Mouse (Mus musculus): ENCODE data around the gene Msrb3. TPM values are rescaled to one million over a fixed set of nuclear protein-coding genes. Genes with fewer than 3 reads are reported as not detected.

Gene Msrb3
- polyA plus RNA-seq, 1 experiment from 2014 or later = 9.9 TPM

- no peak for DNase-seq (ENCODE audit: low spot score)
- no peak overlapping the region for H3K27ac ChIP-seq
- H3K4me2 ChIP-seq (ENCODE audit: low read length) = no peak overlapping the region
- H3K4me3 ChIP-seq (replicated peaks; ENCODE audit: low read depth, low read length) = no peak overlapping the region
- WGBS = 72% methylated on average over 7 of the region's 7 CpGs
- no peak for TF ChIP-seq CTCF (IDR thresholded peaks at IDR 0.05; ENCODE audit: low read depth)
- H3K9ac ChIP-seq (ENCODE audit: low read depth, low read length) = no peak overlapping the region
- H3K4me1 ChIP-seq (replicated peaks; ENCODE audit: insufficient read depth, low read length) = no peaks in the 10 kb centered on the region
- no peak for ATAC-seq (replicated peaks; ENCODE audit: low FRiP score, low read depth)
- H3K27me3 ChIP-seq (ENCODE audit: insufficient read depth, low read length) = no peaks in the 10 kb centered on the region
- no peaks in the 10 kb centered on the region for H3K9me3 ChIP-seq (replicated peaks; ENCODE audit: low read length)
- H3K36me3 ChIP-seq (ENCODE audit: insufficient read depth, low read length) = no peaks in the 10 kb centered on the region
Measured at GRCm38 (mm10) chr10:120848677-120849076, 50.2 kb downstream of the Msrb3 start.

- WGBS = 89% methylated on average over 4 of the region's 4 CpGs
Measured at GRCm38 (mm10) chr10:120847785-120848184, 51.1 kb downstream of the Msrb3 start.

GRCm38 (mm10) chr10:120839966-120840365, 58.9 kb downstream of the Msrb3 start:
- H3K36me3 ChIP-seq (ENCODE audit: insufficient read depth, low read length) = peaks cover 5% of the 10 kb centered on the region; the same call in 1 of the 2 replicates
- H3K9me3 ChIP-seq (replicated peaks; ENCODE audit: low read length) = no peaks in the 10 kb centered on the region
- H3K4me1 ChIP-seq (replicated peaks; ENCODE audit: insufficient read depth, low read length) = no peaks in the 10 kb centered on the region
- ATAC-seq (replicated peaks; ENCODE audit: low FRiP score, low read depth) (no peak), DNase-seq (ENCODE audit: low spot score) (no peak)
- no peak for TF ChIP-seq CTCF (IDR thresholded peaks at IDR 0.05; ENCODE audit: low read depth)
- no peak overlapping the region for H3K27ac ChIP-seq
- H3K4me3 ChIP-seq (replicated peaks; ENCODE audit: low read depth, low read length) = no peak overlapping the region
- no peaks in the 10 kb centered on the region for H3K27me3 ChIP-seq (ENCODE audit: insufficient read depth, low read length)
- no peak overlapping the region for H3K9ac ChIP-seq (ENCODE audit: low read depth, low read length)
- H3K4me2 ChIP-seq (ENCODE audit: low read length) = no peak overlapping the region
- WGBS = 67% methylated on average over 7 of the region's 7 CpGs

More at GRCm38 (mm10) chr10:120847785-120848184, 51.1 kb downstream of the Msrb3 start:
- no peak for TF ChIP-seq CTCF (IDR thresholded peaks at IDR 0.05; ENCODE audit: low read depth)
- DNase-seq (ENCODE audit: low spot score) (no peak), ATAC-seq (replicated peaks; ENCODE audit: low FRiP score, low read depth) (no peak)
- H3K36me3 ChIP-seq (ENCODE audit: insufficient read depth, low read length) = peaks cover 4% of the 10 kb centered on the region; the same call in 1 of the 2 replicates
- no peak overlapping the region for H3K9ac ChIP-seq (ENCODE audit: low read depth, low read length)
- H3K4me2 ChIP-seq (ENCODE audit: low read length) = no peak overlapping the region
- H3K4me3 ChIP-seq (replicated peaks; ENCODE audit: low read depth, low read length) = no peak overlapping the region
- no peaks in the 10 kb centered on the region for H3K27me3 ChIP-seq (ENCODE audit: insufficient read depth, low read length)
- H3K9me3 ChIP-seq (replicated peaks; ENCODE audit: low read length) = no peaks in the 10 kb centered on the region
- no peaks in the 10 kb centered on the region for H3K4me1 ChIP-seq (replicated peaks; ENCODE audit: insufficient read depth, low read length)
- no peak overlapping the region for H3K27ac ChIP-seq

- no peaks in the 10 kb centered on the region for H3K4me1 ChIP-seq (replicated peaks; ENCODE audit: insufficient read depth, low read length)
- H3K4me2 ChIP-seq (ENCODE audit: low read length) = no peak overlapping the region
- WGBS = 71% methylated on average over 1 of the region's 1 CpGs
- ATAC-seq (replicated peaks; ENCODE audit: low FRiP score, low read depth) = no peak
- no peaks in the 10 kb centered on the region for H3K9me3 ChIP-seq (replicated peaks; ENCODE audit: low read length)
- no peaks in the 10 kb centered on the region for H3K36me3 ChIP-seq (ENCODE audit: insufficient read depth, low read length)
- TF ChIP-seq CTCF (IDR thresholded peaks at IDR 0.05; ENCODE audit: low read depth) = no peak
- no peak overlapping the region for H3K27ac ChIP-seq
- H3K4me3 ChIP-seq (replicated peaks; ENCODE audit: low read depth, low read length) = no peak overlapping the region
- no peak for DNase-seq (ENCODE audit: low spot score)
- no peak overlapping the region for H3K9ac ChIP-seq (ENCODE audit: low read depth, low read length)
- H3K27me3 ChIP-seq (ENCODE audit: insufficient read depth, low read length) = no peaks in the 10 kb centered on the region
Measured at GRCm38 (mm10) chr10:120834531-120834930, 64.4 kb downstream of the Msrb3 start.

GRCm38 (mm10) chr10:120833836-120834235, 65.1 kb downstream of the Msrb3 start:
- no peak overlapping the region for H3K27ac ChIP-seq
- H3K36me3 ChIP-seq (ENCODE audit: insufficient read depth, low read length) = no peaks in the 10 kb centered on the region
- no peaks in the 10 kb centered on the region for H3K9me3 ChIP-seq (replicated peaks; ENCODE audit: low read length)
- DNase-seq (ENCODE audit: low spot score) (no peak), ATAC-seq (replicated peaks; ENCODE audit: low FRiP score, low read depth) (no peak)
- no peak overlapping the region for H3K4me2 ChIP-seq (ENCODE audit: low read length)
- no peaks in the 10 kb centered on the region for H3K27me3 ChIP-seq (ENCODE audit: insufficient read depth, low read length)
- no peaks in the 10 kb centered on the region for H3K4me1 ChIP-seq (replicated peaks; ENCODE audit: insufficient read depth, low read length)
- H3K4me3 ChIP-seq (replicated peaks; ENCODE audit: low read depth, low read length) = no peak overlapping the region
- no peak overlapping the region for H3K9ac ChIP-seq (ENCODE audit: low read depth, low read length)
- no peak for TF ChIP-seq CTCF (IDR thresholded peaks at IDR 0.05; ENCODE audit: low read depth)

GRCm38 (mm10) chr10:120827761-120828160, 71.1 kb downstream of the Msrb3 start:
- H3K36me3 ChIP-seq (ENCODE audit: insufficient read depth, low read length) = no peaks in the 10 kb centered on the region
- H3K4me3 ChIP-seq (replicated peaks; ENCODE audit: low read depth, low read length) = no peak overlapping the region
- ATAC-seq (replicated peaks; ENCODE audit: low FRiP score, low read depth) (no peak), DNase-seq (ENCODE audit: low spot score) (no peak)
- no peak overlapping the region for H3K9ac ChIP-seq (ENCODE audit: low read depth, low read length)
- no peaks in the 10 kb centered on the region for H3K27me3 ChIP-seq (ENCODE audit: insufficient read depth, low read length)
- TF ChIP-seq CTCF (IDR thresholded peaks at IDR 0.05; ENCODE audit: low read depth) = no peak
- no peak overlapping the region for H3K4me2 ChIP-seq (ENCODE audit: low read length)
- no peaks in the 10 kb centered on the region for H3K9me3 ChIP-seq (replicated peaks; ENCODE audit: low read length)
- no peaks in the 10 kb centered on the region for H3K4me1 ChIP-seq (replicated peaks; ENCODE audit: insufficient read depth, low read length)
- H3K27ac ChIP-seq = no peak overlapping the region
- 93% methylated on average over 12 of the region's 12 CpGs for WGBS
